Mouse (Mus musculus): ENCODE data around the gene Tpm4. TPM values are rescaled to one million over a fixed set of nuclear protein-coding genes. Genes with fewer than 3 reads are reported as not detected.
A peak's percentile ranks its signal among the peaks of the same experiment; 100 is the strongest.

Tpm4 gene
- polyA plus RNA-seq, 1 experiment from 2014 or later = 538 TPM

DNA sequence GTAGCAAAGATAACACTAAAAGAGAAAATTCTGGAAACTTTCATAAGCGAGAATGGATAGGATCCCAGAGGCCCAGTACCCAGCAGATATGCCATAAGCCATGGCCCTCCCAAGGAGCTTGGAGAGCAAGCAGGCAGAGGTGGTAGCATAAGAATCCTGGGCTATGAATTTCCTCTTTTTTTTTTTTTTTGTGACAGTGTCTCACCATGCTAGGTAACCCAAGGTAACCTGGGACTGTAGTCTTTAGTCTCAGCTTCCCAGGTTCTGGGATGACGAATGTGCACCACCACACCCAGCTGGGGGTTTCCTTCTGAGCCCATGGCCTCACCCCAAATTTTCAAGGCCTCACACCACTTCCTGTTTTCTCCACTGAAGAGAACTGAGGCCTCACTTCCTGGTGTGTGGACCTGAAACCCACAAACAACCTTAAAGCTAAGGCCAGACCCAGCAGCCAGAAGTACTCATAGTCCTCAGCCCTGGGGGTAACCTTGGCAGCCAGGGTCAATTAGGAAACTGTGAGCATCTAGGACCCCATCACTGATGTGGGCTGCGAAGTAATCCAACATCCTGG lies 34.4 kb downstream of the Tpm4 start:
- no peaks in the 10 kb centered on the region for H3K27me3 ChIP-seq (replicated peaks; ENCODE audit: control insufficient read depth, insufficient read depth, low read length)
- peaks cover 27% of the 10 kb centered on the region; the same call in 1 of the 2 replicates for H3K36me3 ChIP-seq (ENCODE audit: control insufficient read depth, insufficient read depth, low read length)
- no peak overlapping the region for H3K4me2 ChIP-seq (ENCODE audit: low read depth, low read length)
- H3K27ac ChIP-seq (ENCODE audit: low read length) = peak overlapping the region; percentile 61
- no peak overlapping the region for H3K9ac ChIP-seq (ENCODE audit: low read depth, low read length)
- 82% methylated on average over 3 of the region's 3 CpGs for WGBS
- no peak overlapping the region for H3K4me3 ChIP-seq (ENCODE audit: low read length)
- H3K4me1 ChIP-seq (ENCODE audit: control insufficient read depth, insufficient read depth, low read length) = no peaks in the 10 kb centered on the region; the same call in 1 of the 2 replicates
- H3K9me3 ChIP-seq (ENCODE audit: control insufficient read depth, low read length) = no peaks in the 10 kb centered on the region
- no peak for ATAC-seq

DNA sequence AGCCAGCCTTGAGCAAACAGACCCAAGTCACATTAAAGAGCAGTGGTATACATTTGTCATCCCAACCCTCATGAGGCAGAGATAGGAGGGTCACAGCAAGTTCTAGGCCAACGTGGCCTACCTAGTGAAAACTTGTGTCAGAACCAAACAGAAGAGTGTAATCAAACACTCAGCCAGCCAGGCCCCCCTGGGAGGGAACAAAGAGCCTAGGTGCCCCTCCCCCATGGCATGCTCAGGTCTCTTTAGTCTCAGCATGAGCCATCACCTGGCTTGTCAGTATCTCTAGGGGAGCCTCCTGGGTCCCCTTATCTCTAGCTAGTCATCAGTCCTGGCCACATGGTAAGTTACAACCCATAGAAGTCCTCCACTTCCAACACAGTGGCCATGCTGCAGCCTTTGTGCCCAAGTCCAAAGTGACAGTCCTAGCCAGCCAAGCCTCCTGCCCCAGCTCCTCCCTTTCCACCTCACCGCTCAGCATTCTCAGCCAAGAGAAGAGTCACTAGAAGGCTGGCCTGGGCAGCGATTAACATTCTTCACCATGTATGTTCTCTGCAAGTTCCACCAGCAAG lies 35.0 kb downstream of the Tpm4 start:
- no peak overlapping the region for H3K4me2 ChIP-seq (ENCODE audit: low read depth, low read length)
- H3K9ac ChIP-seq (ENCODE audit: low read depth, low read length) = no peak overlapping the region
- peak overlapping the region; percentile 61 for H3K27ac ChIP-seq (ENCODE audit: low read length)
- no peaks in the 10 kb centered on the region; the same call in 1 of the 2 replicates for H3K4me1 ChIP-seq (ENCODE audit: control insufficient read depth, insufficient read depth, low read length)
- peak; percentile 89 for ATAC-seq
- no peaks in the 10 kb centered on the region for H3K27me3 ChIP-seq (replicated peaks; ENCODE audit: control insufficient read depth, insufficient read depth, low read length)
- no peak overlapping the region for H3K4me3 ChIP-seq (ENCODE audit: low read length)
- H3K36me3 ChIP-seq (ENCODE audit: control insufficient read depth, insufficient read depth, low read length) = peaks cover 28% of the 10 kb centered on the region; the same call in 1 of the 2 replicates
- no peaks in the 10 kb centered on the region for H3K9me3 ChIP-seq (ENCODE audit: control insufficient read depth, low read length)
- 73% methylated on average over 3 of the region's 3 CpGs for WGBS

DNA sequence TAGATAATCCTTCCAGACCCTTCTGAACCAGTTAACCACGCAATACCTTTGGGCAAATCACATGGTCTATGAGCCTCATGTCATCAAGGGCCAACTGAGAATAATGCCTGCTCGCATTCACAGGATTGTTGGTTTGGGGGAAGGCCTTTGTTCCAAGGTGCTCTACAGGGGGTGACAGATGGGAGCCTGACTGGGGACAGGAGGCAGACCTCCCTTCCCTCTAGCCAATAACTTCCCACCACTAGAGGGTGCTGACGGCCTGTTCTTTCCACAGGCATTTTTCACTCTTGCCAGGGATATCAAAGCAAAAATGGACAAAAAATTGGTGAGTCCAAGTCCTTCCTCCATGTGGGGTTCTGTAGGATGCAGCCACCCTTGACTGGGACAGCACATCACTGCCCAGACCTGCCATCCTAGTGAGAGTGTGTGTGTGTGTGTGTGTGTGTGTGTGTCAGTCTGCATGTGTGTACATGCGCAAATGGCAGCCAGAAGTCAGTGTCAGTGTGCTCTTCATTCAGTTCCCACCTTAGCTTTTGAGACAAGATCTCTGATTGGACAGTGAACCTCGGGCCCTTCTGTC lies 42.7 kb downstream of the Tpm4 start:
- 68% methylated on average over 5 of the region's 5 CpGs for whole genome bisulfite sequencing
- no peak overlapping the region for H3K27ac ChIP-seq (ENCODE audit: low read length)
- H3K36me3 ChIP-seq (ENCODE audit: control insufficient read depth, insufficient read depth, low read length) = peaks cover 30% of the 10 kb centered on the region
- no peaks in the 10 kb centered on the region for H3K27me3 ChIP-seq (replicated peaks; ENCODE audit: control insufficient read depth, insufficient read depth, low read length)
- no peak overlapping the region for H3K4me3 ChIP-seq (ENCODE audit: low read length)
- H3K9me3 ChIP-seq (ENCODE audit: control insufficient read depth, low read length) = no peaks in the 10 kb centered on the region
- no peaks in the 10 kb centered on the region for H3K4me1 ChIP-seq (ENCODE audit: control insufficient read depth, insufficient read depth, low read length)
- ATAC-seq = 0 out of 2 replicates have a peak, but pooled peaks have one; percentile 29
- H3K4me2 ChIP-seq (ENCODE audit: low read depth, low read length) = no peak overlapping the region
- no peak overlapping the region for H3K9ac ChIP-seq (ENCODE audit: low read depth, low read length)

DNA sequence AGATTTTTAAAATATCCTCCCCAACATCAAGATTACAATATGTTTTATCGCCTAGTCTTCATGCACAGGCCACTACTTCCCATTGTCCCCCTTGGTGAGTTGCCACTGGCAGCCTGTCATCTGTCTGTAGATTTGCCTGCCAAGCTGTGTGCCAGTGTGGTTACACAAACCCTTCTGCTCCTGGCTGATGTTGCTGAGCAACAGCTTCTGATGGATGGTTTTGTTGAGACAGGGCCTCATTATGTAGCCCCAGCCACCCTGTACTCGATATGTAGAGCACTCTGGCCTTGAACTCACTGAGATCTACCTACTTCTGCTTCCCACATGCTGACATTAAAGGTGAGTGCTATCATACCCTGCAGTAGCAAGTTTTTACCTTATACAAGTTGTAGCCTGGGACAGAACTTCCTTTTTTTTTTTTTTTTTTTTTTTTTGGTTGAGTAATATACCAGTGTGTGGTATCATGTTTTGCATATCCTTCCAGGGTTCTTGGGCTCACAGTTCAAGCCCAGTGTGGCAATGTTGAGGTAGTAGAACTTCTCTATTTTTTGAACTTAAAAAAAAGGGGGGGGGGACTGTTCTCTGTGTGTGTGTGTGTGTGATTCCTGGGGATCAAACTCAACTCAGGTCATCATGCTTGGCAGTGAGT lies 48.9 kb downstream of the Tpm4 start:
- ATAC-seq = peak; percentile 32; the same call in 1 of the 2 replicates
- Histone ChIP-seq H3K9ac (ENCODE audit: low read depth, low read length) (no peak overlapping the region), H3K9me3 (ENCODE audit: control insufficient read depth, low read length) (no peaks in the 10 kb centered on the region), H3K36me3 (ENCODE audit: control insufficient read depth, insufficient read depth, low read length) (peaks cover 3% of the 10 kb centered on the region; the same call in 1 of the 2 replicates), H3K27ac (ENCODE audit: low read length) (no peak overlapping the region), H3K4me3 (ENCODE audit: low read length) (no peak overlapping the region), H3K4me2 (ENCODE audit: low read depth, low read length) (no peak overlapping the region), H3K27me3 (replicated peaks; ENCODE audit: control insufficient read depth, insufficient read depth, low read length) (no peaks in the 10 kb centered on the region), H3K4me1 (ENCODE audit: control insufficient read depth, insufficient read depth, low read length) (no peaks in the 10 kb centered on the region)
- 84% methylated on average over 2 of the region's 2 CpGs for WGBS

DNA sequence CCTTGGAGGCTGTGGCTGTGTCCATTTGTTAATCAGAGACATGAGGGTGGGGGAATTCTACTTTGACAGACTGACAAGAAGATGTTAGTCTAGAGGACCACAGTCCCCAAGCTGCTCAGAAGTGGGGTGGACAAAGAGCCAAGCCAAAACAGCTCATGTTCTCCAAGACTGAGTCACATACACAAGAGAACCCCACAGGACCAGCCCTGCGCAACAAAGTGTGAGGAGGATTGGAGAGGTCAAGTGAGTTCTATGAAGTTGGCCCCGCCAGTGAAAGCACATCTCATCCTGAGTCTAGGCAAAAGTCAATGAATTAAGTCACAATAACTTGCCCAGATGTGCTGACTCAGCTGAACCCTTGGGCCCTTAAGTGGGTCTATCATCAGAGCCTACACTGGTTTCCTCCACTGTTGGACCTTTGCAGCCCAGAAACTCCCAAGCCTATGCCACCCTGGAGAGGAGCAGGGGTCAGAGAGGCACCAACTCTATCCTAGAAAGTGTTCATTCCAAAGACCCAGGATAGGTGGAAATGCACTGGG lies 53.1 kb downstream of the Tpm4 start:
- H3K27me3 ChIP-seq (replicated peaks; ENCODE audit: control insufficient read depth, insufficient read depth, low read length) = no peaks in the 10 kb centered on the region
- ATAC-seq = no peak
- no peak overlapping the region for H3K4me3 ChIP-seq (ENCODE audit: low read length)
- H3K27ac ChIP-seq (ENCODE audit: low read length) = no peak overlapping the region
- H3K9ac ChIP-seq (ENCODE audit: low read depth, low read length) = no peak overlapping the region
- H3K9me3 ChIP-seq (ENCODE audit: control insufficient read depth, low read length) = no peaks in the 10 kb centered on the region
- no peaks in the 10 kb centered on the region for H3K4me1 ChIP-seq (ENCODE audit: control insufficient read depth, insufficient read depth, low read length)
- no peaks in the 10 kb centered on the region for H3K36me3 ChIP-seq (ENCODE audit: control insufficient read depth, insufficient read depth, low read length)
- WGBS = 88% methylated on average over 2 of the region's 2 CpGs
- H3K4me2 ChIP-seq (ENCODE audit: low read depth, low read length) = no peak overlapping the region

DNA sequence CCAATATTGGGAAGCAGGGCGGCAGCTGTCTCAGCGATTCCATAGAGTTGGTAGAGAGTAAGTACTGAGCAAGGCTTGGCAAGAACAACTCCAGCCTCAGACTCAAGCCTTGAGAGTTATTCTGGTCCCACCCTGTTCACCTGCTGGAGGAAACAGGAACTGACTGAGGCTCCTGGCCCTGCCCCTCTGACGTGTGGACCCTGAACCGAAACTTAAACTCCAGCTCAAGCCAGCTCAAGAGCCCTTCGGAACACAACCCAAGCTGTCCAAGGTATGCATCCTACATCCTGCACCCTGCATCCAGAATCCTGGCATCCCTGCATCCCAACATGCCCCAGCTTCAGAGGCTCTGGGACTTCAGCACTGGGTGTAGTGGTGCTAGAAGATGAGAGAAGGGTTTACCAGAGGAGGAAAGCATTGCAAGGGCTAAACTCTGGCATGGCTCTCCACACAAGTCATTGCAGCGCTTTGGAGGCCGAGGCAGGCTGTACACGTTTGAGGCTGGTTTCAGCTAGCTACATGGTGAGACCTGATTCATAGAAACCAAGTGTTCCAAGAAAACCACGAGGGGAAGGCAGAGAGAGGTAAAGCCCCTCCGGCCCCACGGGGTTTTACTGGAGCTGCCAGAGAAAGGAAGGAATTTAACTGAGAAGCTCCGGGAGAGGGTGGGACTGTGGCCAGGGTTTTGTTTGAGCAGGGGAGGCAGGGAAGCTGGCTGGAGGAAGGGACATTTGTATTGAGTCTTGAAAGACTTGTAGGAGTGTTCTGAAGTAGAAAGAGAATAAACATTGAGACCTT lies 54.8 kb downstream of the Tpm4 start, which contains the start of gene Hsh2d:
Gene Hsh2d, plus strand, starts transcription at position 222 of the 798 bp plus-strand sequence.
- Histone ChIP-seq H3K36me3 (ENCODE audit: control insufficient read depth, insufficient read depth, low read length) (no peaks in the 10 kb centered on the region), H3K9ac (ENCODE audit: low read depth, low read length) (peak within 1 kb of the TSS; percentile 26), H3K4me2 (ENCODE audit: low read depth, low read length) (peak within 1 kb of the TSS; percentile 23), H3K27me3 (replicated peaks; ENCODE audit: control insufficient read depth, insufficient read depth, low read length) (no peaks in the 10 kb centered on the region), H3K9me3 (ENCODE audit: control insufficient read depth, low read length) (no peaks in the 10 kb centered on the region), H3K27ac (ENCODE audit: low read length) (peak within 1 kb of the TSS; percentile 75), H3K4me3 (ENCODE audit: low read length) (peak within 1 kb of the TSS; percentile 24), H3K4me1 (ENCODE audit: control insufficient read depth, insufficient read depth, low read length) (no peaks in the 10 kb centered on the region)
- WGBS = 53% methylated on average over 12 of the region's 12 CpGs
- peak; percentile 89 for ATAC-seq

DNA sequence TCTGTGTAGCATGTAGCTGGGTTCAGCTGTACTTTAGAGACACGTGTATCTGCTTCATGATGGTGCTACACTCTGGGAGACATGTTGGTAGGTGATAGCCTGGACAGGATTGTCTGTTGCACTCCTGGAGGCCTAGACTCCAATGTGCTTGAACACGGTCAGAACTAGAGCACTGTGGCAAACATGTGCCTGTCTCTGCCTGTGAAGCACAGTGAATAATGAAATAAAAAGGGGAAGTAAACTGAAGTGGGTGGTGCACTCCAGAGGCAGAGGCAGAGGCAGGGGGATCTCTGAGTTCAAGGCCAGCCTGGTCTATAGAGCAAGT lies 55.4 kb downstream of the Tpm4 start:
- WGBS = 75% methylated on average over 2 of the region's 2 CpGs
- Histone ChIP-seq H3K27ac (ENCODE audit: low read length) (peak overlapping the region; percentile 75), H3K4me3 (ENCODE audit: low read length) (peak overlapping the region; percentile 24), H3K36me3 (ENCODE audit: control insufficient read depth, insufficient read depth, low read length) (no peaks in the 10 kb centered on the region), H3K27me3 (replicated peaks; ENCODE audit: control insufficient read depth, insufficient read depth, low read length) (no peaks in the 10 kb centered on the region), H3K9ac (ENCODE audit: low read depth, low read length) (peak overlapping the region; percentile 26; the same call in 1 of the 2 replicates), H3K4me1 (ENCODE audit: control insufficient read depth, insufficient read depth, low read length) (no peaks in the 10 kb centered on the region), H3K9me3 (ENCODE audit: control insufficient read depth, low read length) (no peaks in the 10 kb centered on the region), H3K4me2 (ENCODE audit: low read depth, low read length) (peak overlapping the region; percentile 23; the same call in 1 of the 2 replicates)
- ATAC-seq = peak; percentile 7; the same call in 1 of the 2 replicates

DNA sequence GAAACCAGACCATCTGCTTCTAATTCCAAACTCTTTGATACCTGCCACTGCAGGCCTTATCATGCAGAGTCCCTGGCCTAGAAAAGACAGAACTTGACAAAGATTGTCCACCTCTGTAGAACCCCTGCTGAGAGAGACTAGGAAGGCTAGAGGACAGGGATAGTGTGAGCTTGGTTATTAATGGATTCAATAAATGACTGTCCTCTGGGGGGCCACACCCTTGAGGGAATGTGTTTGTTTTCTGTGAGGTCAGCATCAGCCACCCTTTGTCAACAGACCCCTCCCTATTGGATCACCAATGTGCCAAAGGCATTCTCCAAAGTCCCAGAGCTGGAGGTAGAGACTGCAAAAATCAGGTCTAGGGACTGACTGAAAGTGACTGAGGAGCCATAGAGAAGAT lies 57.3 kb downstream of the Tpm4 start:
- no peak for ATAC-seq
- Histone ChIP-seq H3K27me3 (replicated peaks; ENCODE audit: control insufficient read depth, insufficient read depth, low read length) (no peaks in the 10 kb centered on the region), H3K27ac (ENCODE audit: low read length) (no peak overlapping the region), H3K9me3 (ENCODE audit: control insufficient read depth, low read length) (no peaks in the 10 kb centered on the region), H3K4me2 (ENCODE audit: low read depth, low read length) (no peak overlapping the region), H3K4me1 (ENCODE audit: control insufficient read depth, insufficient read depth, low read length) (no peaks in the 10 kb centered on the region), H3K9ac (ENCODE audit: low read depth, low read length) (no peak overlapping the region), H3K4me3 (ENCODE audit: low read length) (no peak overlapping the region), H3K36me3 (ENCODE audit: control insufficient read depth, insufficient read depth, low read length) (no peaks in the 10 kb centered on the region)
